Mouse (Mus musculus) adrenal gland, postnatal 10 days (tissue): ENCODE data around the gene Sorbs1. TPM values are rescaled to one million over a fixed set of nuclear protein-coding genes. Genes with fewer than 3 reads are reported as not detected.
A peak's percentile ranks its signal among the peaks of the same experiment; 100 is the strongest.

ENCODE experiments used
- DNase-seq: peaks from one replicate; pipeline ENCODE4 v3.0.0; 2021; ENCODE audit warnings: mixed read lengths
- total RNA-seq, 2 experiments: library from RNA; stranded (reverse); gene quantifications; 2 replicates each; pipeline ENCODE4 v1.2.3; 2021

Gene Sorbs1
- total RNA-seq, 2 experiments from 2014 or later, result 172 to 181 TPM

DNA sequence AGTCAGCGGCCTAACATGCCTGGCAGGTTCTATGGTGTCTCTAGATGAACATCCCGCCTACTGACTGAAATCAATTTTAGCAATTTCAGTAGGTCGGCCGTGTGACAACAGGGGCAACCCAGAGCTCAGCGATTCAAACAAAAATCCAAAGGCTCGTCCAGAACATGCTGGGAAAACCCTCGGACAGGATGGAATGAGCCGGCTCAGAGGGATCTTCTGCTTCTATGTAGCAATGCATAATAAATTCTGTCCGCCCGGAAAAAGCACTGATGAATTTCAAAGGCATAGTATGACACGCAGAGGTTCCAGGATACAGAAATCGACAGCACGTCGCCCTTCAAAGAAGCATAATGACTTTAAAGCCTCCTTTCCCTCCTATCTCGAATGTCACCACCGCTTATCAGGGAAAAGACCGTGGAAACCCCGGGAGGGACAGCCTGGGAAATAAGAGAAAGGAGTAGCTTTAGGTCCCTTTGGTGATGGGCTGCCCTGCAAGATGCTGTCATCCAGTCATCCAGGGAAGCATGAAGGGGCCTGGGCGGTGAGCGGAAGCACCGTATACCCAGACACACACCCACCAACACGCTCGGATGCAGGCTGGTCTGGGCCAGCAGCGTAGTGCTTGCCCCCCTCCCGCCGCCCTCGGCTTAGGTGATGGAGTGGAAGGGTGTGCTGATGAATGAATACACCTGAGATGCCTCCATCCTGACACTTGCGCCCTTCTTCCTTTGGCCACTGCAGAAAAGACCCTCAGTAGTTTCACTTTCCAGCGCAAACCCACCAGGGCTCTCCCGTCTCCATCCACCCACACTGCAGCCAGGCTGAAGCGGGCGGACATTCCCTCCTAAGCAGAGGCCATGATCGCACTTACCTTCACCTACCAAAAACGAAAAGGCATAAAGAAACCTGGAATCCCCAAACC lies 818 bp downstream of the Sorbs1 start:
- no peak for DNase-seq

DNA sequence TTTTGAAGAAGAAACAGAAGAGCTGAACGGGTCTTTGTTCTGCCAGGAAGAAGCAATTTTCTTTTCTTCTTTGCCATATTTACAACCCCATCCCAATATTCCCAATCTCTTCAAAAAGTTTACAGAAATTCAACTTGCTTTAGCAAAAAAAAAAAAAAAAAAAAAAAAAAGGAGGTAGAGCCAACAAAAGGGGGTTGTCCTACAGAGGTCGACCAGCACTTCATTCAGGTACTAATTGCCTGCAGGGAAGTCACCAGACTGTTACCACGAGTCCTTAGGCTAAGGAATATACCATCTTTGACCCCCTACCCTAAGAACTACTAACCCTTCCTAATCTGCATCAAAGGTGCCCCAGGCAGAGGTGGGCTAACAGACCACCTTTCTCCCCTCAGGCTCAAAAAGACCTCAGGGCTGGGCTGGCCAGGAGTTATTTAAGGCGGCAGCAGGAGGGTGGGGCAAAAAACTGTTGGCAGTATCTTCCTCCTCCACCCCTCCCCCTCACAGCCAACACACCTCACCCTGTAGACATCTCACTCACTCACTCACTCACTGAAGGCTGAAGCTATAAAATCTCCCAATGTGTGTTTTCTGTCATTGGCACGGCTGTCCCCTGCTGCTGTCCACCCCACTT lies 1.8 kb downstream of the Sorbs1 start:
- DNase-seq, result no peak

DNA sequence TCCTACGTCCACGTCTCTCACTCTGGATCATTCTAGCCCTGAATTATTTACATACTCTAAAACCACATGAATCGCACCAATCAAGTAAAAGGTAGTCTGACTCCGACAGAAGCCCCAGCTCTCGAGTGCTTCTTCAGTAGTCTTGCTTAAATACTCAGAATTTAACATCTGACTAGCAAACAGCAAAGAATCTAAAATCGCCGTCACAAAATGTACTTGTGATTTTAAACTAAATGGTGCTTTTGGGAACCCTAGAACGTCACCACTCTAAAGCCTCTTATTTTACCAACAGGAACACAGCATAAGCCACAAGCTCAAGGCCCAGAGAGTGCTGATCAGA lies 2.5 kb downstream of the Sorbs1 start:
- DNase-seq, result no peak

GRCm38 (mm10) chr19:40510387-40511099 lies 3.0 kb downstream of the Sorbs1 start:
- DNase-seq, result no peak

DNA sequence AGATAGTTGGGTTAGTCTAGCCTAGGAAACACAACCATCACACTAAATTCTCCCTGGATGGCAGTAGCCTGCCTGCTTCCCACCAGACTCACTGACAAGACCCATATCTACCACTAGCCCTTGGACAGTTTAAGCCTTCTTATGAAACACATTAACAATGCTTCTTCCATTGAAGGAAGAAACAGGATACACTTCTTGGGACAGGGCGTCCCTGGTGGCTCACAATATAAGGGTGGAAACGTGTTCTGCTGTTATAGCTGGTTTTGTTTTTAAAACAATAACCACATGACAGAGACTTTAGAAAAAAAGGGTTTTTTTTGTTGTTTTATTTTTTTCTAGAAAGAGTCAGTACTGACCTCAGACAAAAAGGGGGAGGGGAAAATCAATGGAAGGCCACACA lies 4.3 kb downstream of the Sorbs1 start:
- DNase-seq, result no peak

- DNase-seq, result no peak
Measured at GRCm38 (mm10) chr19:40508851-40509250, 4.7 kb downstream of the Sorbs1 start.

DNA sequence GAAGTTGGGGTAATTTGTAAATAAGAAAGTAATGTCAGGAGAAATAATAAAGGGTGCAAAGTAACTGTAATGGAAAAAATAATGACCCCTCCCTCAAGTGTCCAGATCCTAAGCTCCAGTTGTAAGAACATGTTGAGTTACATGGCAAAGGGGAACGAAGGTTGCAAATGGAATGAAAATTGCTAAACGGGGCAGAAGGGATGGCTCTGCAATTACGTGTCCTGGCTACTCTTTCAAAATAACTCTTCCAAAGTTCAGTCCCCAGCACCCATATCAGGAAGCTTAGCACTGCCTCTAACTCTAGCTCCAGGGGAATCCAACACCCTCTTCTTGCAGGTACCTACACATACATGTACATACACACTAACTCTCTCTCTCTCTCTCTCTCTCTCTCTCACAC lies 6.6 kb downstream of the Sorbs1 start:
- no peak for DNase-seq

DNA sequence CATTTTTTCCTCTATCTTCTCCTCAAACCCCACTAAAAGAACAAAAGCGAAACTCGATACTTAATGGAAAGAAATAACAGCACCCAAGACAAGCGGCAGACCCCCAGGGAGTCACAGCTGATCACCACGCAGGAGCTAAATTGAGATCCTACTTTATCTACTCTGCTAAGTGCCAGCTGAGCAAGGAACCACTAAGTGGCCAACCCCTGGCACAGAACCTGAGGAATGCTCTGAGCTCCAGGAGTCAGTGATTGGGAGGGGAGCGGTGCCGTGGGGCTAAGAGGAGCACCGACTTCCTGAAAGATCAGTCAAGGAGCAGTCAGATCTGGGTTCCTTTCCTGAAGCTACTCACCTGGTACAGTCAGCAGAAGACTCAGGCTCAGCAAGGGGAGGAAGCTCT lies 9.2 kb downstream of the Sorbs1 start:
- no peak for DNase-seq

DNA sequence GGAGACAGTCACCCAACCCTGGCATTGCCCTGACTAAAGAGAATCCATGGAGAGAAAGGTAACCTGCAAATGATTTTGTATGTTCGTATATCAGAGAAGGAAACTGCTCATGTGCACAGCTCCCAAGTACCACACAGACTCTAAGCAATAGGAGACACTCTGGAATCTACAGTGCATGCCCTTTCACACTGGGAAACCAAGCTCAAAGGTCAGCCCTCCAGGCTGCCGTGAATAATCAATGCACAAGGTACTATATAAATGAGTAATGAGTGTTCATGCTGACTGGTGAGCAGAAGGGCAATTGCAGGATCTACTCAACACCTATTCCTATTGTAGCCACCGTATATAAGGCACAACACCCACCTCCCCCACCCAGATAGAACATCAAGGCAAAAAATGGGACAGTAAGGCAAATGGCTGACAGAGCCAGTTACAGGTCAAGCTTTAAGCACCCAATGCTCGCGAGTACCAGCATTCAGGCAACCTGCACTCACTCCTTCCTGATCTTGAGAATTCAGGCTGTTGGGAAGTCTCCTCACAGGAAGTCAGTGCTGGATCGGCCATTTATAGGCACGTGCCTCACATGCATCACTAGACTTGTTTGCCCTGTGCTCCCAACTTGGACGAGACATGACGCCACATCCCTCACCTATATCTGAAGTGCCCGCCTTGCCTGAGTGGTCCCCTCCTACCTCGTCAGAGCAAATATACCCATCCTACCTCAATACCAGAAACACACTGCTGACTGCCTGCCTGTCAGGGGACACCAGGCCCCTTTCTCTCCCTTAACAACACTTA lies 13.4 kb downstream of the Sorbs1 start:
- no peak for DNase-seq

DNA sequence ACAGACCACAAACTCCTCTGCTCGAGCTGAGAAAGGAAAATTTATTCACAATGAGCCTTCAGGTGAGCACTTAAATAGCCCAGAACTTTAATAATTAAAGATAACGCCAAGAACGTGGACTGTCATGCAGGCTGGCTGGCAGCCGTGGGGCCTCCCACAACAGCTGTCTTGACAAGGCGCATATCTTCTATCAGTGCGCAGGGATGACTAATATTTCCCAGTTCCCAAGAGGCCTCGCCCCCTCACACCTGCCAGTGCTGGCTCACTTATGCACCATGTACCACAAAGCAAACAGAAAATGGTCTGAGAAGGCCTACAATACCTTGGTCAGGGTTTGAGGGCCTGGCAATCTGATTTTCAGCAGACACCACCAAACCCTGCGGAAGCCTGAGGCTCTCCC lies 14.4 kb downstream of the Sorbs1 start:
- no peak for DNase-seq

GRCm38 (mm10) chr19:40498162-40498725 lies 15.3 kb downstream of the Sorbs1 start:
- no peak for DNase-seq

DNA sequence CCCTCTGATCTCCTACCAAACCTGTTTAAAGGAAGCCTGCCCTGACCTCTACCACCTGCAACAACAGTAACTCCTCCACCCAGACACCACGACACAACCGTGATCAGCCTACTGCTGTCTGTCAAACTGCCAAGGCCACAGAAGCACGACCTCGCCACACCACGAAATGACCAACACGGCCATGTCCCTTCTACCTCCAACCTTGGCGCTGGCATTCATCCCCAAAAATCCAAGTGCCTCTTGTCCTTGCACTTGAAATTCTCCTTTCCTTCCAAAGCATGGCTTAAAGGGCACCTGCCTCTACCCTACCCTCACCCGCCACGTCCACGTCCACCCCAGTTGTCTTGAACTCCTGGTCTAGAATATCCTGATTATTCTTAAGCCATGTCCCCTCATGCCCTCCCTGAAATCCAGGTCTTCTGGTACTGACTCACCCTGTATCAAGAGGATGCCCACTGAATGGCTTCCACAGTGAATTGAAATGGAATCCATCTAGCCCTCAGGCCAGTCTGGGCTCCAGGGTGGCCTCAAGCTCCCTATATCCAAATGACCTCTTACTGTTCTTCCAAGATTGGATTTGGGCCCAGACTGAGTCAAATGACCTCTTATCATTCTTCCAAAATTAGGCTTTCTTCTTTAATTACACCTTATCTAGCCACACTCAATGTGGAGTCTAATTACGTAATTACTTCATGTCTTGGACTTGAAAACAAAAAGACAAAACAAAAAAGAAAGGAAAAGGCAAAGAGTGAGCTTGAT lies 16.9 kb downstream of the Sorbs1 start:
- DNase-seq, result peak; percentile 36

DNA sequence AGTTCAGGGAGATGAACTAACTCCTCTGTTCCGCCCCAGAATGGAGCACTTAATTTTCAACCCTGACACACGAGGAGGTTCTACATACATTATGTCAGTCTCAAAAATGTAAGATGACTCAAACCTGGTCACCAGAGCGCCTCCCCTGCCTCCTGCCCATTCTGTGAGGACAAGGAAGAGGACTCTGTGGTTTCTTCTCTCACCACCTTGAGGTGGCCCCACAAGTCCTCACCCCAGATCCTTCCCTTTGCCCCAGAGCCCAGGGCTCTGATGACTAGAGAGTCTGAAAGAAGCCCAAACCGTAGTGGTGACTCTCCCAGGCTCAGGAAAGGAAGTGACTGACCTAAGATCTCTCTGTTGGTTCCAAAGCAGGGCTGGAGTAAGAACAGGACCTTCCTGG lies 17.5 kb downstream of the Sorbs1 start:
- no peak for DNase-seq

GRCm38 (mm10) chr19:40492902-40493301 lies 20.7 kb downstream of the Sorbs1 start:
- no peak for DNase-seq

DNA sequence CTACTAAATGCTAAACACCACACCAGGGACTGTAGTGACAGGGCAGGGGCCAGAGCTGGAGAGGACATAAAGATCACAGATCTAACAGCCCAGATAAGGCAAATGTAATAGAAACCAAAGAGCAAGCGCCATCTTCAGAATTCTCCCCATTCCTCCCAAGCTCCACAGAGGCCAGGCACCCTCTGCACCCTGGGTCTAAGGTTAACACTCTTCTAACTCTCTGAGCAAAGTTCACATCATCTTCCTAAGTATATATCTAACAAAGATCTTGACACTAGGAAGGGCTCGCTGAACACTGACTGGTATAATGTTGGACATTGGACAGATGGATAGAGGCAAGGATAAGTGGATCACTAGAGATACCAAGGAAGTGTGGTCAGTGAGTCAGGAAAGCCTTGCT lies 22.1 kb downstream of the Sorbs1 start:
- DNase-seq, result no peak

DNA sequence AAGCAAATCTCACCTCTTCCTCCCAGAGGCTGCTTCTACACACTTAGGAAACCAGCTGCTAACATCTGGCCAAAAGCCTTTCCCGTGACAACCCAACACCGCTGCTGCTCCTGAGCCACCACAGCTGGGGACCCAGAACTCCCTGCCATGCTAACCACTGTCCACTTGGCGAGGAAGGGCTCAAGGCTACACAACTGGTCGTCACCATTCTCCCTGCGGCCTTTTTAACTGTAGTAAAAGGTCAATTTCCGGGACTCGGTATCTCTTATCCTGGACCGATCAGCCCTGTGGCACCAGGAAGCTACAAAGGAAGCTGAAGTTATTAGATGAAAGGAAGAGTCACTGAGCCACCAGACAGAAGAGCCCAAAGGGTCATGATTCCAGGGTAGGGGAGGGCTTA lies 22.8 kb downstream of the Sorbs1 start:
- DNase-seq, result peak; percentile 34

DNA sequence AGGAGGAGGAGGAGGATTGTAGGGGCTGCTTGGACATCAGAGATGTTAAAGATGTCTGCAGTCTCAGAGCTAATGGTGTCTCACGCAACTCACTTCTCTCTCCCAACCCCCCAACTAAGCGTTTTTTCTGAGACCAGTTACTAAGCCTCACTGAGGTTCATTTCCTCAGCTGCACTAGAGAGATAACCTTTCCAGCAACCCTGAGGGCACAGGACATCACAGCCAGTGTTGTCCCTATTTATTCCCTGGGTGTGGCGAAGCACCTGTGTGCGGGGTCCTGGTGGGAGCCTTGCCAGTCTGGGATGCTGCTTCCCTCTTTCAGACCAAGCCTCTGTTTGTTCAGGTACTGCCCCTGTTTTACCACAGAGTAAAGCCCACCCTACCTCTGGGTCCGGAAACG lies 23.9 kb downstream of the Sorbs1 start:
- no peak for DNase-seq

DNA sequence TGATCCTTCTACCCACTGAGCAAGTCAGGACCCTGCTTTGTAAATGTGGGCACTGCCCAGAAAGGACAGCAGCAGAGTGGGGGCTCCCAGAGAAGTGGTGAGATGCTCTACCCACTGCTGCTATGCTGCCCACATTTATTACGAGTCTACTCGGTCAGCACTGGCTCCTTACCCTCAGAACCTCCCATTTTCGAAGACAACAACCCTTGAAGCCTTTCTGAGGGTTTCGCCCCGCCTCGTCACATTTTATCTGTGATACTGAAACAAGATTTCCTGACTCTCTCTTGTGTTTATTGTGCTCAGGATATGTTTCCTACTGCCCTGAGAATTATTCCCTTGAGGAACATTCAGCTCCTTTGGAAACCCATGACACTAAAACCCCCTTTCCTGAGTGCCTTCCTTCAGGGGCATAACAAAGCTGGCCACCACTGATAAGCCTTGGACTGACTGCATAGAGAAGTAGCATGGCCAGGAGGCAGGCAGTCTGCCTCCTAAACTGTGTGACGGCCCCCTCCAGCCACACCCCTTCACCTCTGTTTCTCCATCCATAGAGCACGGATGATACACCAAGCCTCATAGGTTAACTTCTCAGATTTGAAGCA lies 24.6 kb downstream of the Sorbs1 start:
- DNase-seq, result no peak

DNA sequence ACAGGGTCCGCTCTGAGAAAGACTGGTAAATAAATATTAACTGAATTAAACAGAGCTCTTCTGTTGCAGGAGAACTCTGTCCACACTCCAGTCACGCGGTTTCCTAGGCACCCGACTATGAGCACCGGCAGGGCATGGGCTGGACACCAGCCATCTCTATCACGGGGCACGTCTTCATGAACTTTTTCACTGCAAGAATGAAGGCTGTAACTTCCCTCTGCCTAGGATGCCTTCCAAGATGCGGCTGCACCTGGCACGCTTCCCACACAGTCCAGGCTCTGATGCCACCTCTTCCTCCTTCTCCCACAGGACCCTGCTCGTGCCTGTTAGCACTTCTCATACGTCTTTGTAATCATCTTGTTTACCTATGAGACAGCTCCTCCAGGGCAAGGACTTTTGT lies 26.0 kb downstream of the Sorbs1 start:
- peak; percentile 79 for DNase-seq

GRCm38 (mm10) chr19:40481115-40481514 lies 32.5 kb downstream of the Sorbs1 start:
- no peak for DNase-seq

- peak; percentile 67 for DNase-seq
Measured at GRCm38 (mm10) chr19:40478161-40478575, 35.4 kb downstream of the Sorbs1 start.
